Mouse (Mus musculus): ENCODE results near the gene Gm4969. TPM values are rescaled to one million over a fixed set of nuclear protein-coding genes. Genes with fewer than 3 reads are reported as not detected.

The Gm4969 gene
- polyA plus RNA-seq, 1 experiment from 2014 or later: 2.0 TPM

DNA sequence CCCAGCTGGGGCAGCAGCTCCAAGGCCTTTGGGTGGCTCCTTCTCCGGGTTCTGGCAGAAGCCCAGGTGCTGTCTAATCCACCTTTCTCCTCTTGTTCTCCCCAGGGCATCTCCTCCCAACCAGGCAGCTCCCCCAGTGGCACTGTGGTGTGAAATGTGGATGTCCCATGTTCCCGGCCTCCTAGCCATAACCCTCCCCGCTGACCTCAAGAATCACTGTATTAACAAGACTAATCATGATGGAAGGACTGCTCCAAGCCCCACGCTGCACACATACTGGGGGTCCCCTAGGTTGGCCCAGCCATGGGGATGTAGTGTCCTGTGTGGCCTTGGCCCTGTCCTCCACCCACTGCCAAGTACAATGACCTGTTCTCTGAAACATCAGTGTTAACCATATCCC lies 36.0 kb downstream of the Gm4969 start:
- peaks cover 28% of the 10 kb centered on the region for H3K36me3 ChIP-seq (ENCODE audit: insufficient read depth, low read length)
- ATAC-seq (replicated peaks; ENCODE audit: low FRiP score, low read depth) (no peak), DNase-seq (ENCODE audit: low spot score) (no peak)
- no peak for TF ChIP-seq CTCF (IDR thresholded peaks at IDR 0.05; ENCODE audit: low read depth)
- H3K9ac ChIP-seq (ENCODE audit: low read depth, low read length): 0 out of 2 replicates have a peak overlapping the region, but pooled peaks have one; percentile 23
- no peaks in the 10 kb centered on the region for H3K27me3 ChIP-seq (ENCODE audit: insufficient read depth, low read length)
- no peaks in the 10 kb centered on the region for H3K9me3 ChIP-seq (replicated peaks; ENCODE audit: low read length)
- no peak overlapping the region for H3K27ac ChIP-seq
- H3K4me2 ChIP-seq (ENCODE audit: low read length): no peak overlapping the region
- H3K4me3 ChIP-seq (replicated peaks; ENCODE audit: low read depth, low read length): no peak overlapping the region
- WGBS: 75% methylated on average over 4 of the region's 4 CpGs
- H3K4me1 ChIP-seq (replicated peaks; ENCODE audit: insufficient read depth, low read length): peaks cover 49% of the 10 kb centered on the region

DNA sequence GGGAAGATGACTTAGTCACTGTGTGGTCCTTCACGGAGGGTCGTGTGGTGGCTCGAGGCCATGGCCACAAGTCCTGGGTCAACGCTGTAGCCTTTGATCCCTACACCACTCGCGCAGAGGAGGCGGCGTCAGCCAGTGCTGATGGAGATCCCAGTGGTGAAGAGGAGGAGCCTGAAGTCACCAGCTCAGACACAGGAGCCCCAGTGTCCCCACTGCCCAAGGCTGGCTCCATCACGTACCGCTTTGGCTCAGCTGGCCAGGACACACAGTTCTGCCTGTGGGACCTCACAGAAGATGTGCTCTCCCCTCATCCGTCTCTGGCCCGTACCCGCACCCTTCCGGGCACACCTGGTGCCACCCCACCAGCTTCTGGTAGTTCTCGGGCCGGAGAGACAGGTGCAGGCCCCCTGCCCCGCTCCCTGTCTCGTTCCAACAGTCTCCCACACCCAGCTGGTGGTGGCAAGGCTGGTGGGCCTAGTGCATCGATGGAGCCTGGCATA lies 37.7 kb downstream of the Gm4969 start:
- WGBS: 79% methylated on average over 19 of the region's 19 CpGs
- Histone ChIP-seq H3K27me3 (ENCODE audit: insufficient read depth, low read length) (no peaks in the 10 kb centered on the region), H3K4me2 (ENCODE audit: low read length) (no peak overlapping the region), H3K9me3 (replicated peaks; ENCODE audit: low read length) (no peaks in the 10 kb centered on the region), H3K4me1 (replicated peaks; ENCODE audit: insufficient read depth, low read length) (peaks cover 44% of the 10 kb centered on the region), H3K27ac (no peak overlapping the region), H3K36me3 (ENCODE audit: insufficient read depth, low read length) (peaks cover 28% of the 10 kb centered on the region), H3K4me3 (replicated peaks; ENCODE audit: low read depth, low read length) (no peak overlapping the region), H3K9ac (ENCODE audit: low read depth, low read length) (no peak overlapping the region)
- TF ChIP-seq CTCF (IDR thresholded peaks at IDR 0.05; ENCODE audit: low read depth): no peak
- ATAC-seq (replicated peaks; ENCODE audit: low FRiP score, low read depth): no peak
- DNase-seq (ENCODE audit: low spot score): no peak

DNA sequence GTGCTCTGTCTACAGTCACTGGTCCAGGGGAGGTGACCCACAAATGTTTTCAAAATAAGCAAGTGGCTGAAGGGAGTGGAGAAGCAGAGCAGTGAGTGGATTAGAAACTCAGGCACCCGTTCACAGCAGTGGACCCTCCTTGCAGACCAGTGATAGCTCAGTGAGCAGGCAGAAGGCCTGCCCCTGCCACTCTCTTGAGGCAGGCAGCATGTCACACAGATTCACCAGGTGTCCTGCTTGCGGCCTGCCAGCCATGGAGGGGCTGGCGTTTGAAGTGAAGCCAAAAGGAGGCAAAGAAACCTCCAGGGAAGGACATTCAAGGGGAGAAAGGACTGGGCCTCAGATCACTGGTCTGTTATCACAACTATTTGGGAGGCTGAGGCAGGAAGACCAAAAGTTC lies 39.4 kb downstream of the Gm4969 start:
- Histone ChIP-seq H3K36me3 (ENCODE audit: insufficient read depth, low read length) (peaks cover 28% of the 10 kb centered on the region), H3K4me3 (replicated peaks; ENCODE audit: low read depth, low read length) (no peak overlapping the region), H3K9me3 (replicated peaks; ENCODE audit: low read length) (no peaks in the 10 kb centered on the region), H3K9ac (ENCODE audit: low read depth, low read length) (no peak overlapping the region), H3K4me1 (replicated peaks; ENCODE audit: insufficient read depth, low read length) (peaks cover 26% of the 10 kb centered on the region), H3K27me3 (ENCODE audit: insufficient read depth, low read length) (no peaks in the 10 kb centered on the region), H3K27ac (no peak overlapping the region), H3K4me2 (ENCODE audit: low read length) (no peak overlapping the region)
- no peak for ATAC-seq (replicated peaks; ENCODE audit: low FRiP score, low read depth)
- no peak for DNase-seq (ENCODE audit: low spot score)
- no peak for TF ChIP-seq CTCF (IDR thresholded peaks at IDR 0.05; ENCODE audit: low read depth)
- 57% methylated on average over 3 of the region's 3 CpGs for WGBS

DNA sequence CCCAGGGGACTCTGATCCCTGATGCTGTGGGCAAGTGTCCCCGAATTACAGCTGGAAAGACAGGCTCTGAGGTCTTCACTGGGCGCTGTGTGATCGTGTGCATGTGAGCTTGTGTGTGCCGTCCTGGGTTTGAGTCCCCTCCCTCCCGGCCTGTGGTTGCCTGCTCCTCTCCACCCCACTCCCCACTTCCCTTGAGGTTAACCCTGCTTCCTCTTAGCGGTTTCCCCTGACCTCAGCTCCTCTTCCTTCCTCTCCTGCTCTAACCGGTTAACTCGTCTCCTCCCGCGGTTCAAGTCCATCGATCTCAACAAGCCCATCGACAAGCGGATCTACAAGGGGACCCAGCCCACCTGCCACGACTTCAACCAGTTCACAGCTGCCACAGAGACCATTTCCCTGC lies 40.4 kb downstream of the Gm4969 start:
- no peak for TF ChIP-seq CTCF (IDR thresholded peaks at IDR 0.05; ENCODE audit: low read depth)
- Histone ChIP-seq H3K27ac (no peak overlapping the region), H3K36me3 (ENCODE audit: insufficient read depth, low read length) (peaks cover 28% of the 10 kb centered on the region), H3K9me3 (replicated peaks; ENCODE audit: low read length) (no peaks in the 10 kb centered on the region), H3K4me1 (replicated peaks; ENCODE audit: insufficient read depth, low read length) (peaks cover 17% of the 10 kb centered on the region), H3K27me3 (ENCODE audit: insufficient read depth, low read length) (no peaks in the 10 kb centered on the region), H3K4me3 (replicated peaks; ENCODE audit: low read depth, low read length) (peak overlapping the region; percentile 72; the same call in 1 of the 2 replicates), H3K9ac (ENCODE audit: low read depth, low read length) (peak overlapping the region; percentile 99; the same call in 1 of the 2 replicates), H3K4me2 (ENCODE audit: low read length) (peak overlapping the region; percentile 81)
- 38% methylated on average over 14 of the region's 14 CpGs for WGBS
- DNase-seq (ENCODE audit: low spot score) (no peak), ATAC-seq (replicated peaks; ENCODE audit: low FRiP score, low read depth) (no peak)

DNA sequence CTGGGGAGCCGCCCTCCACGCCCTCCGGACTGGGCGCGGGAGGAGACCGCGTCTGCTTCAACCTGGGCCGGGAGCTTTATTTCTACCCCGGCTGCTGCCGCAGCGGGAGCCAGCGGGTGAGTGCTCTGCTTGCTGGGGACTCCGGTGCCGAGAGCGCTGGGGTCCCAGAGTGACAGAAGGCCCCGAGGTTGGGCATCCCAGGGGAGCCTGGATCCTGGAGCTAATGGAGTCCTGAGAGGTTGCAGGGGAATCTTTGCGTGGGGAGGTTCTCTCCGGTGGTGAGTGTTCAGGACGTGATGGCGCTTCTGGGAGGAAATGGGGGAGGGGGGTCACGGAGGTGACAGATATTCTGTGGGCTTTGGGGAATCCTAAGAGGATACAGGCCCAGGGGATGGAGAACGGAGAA lies 41.6 kb downstream of the Gm4969 start:
- DNase-seq (ENCODE audit: low spot score): no peak

DNA sequence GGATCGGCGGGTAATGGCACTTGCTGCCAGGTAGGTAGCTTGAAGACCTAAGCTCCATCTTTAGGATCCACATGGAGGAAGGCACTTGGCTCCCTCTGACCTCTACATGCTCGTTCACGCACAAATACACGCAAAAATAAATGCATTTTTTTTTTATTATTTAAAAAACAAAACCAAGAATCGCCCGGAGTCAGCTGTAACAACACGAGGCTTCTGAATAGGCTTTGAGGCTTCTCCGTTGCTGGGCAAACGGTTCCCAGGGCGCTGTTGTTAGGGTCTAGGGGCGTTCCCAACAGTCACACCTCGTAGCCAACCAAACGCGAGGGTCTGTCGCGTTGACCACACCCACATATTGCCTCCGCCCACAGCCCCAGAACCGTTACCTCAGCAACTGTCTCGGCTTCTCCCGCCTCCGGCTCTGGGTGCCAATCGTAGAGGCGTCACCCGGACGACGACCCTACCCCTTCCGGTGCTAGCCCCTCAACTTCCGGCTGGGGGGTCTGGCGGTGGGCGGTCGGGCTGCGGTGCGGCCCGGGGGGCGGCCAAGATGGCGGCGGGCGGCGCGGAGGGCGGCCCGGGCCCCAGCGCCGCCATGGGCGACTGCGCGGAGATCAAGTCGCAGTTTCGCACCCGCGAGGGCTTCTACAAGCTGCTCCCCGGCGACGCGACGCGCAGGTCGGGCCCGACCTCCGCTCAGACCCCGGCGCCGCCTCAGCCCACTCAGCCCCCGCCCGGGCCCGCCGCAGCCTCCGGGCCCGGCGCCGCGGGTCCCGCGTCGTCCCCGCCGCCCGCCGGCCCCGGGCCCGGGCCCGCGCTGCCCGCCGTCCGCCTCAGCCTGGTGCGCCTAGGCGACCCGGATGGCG lies 42.2 kb downstream of the Gm4969 start, which contains the start of gene Dmwd:
Dmwd (plus strand) TSS at position 505 of the 863 bp plus-strand sequence.
- H3K27ac ChIP-seq: peak within 1 kb of the TSS; percentile 92
- H3K36me3 ChIP-seq (ENCODE audit: insufficient read depth, low read length): peaks cover 14% of the 10 kb centered on the region
- TF ChIP-seq CTCF (IDR thresholded peaks at IDR 0.05; ENCODE audit: low read depth): no peak
- ATAC-seq (replicated peaks; ENCODE audit: low FRiP score, low read depth) (peak; percentile 99), DNase-seq (ENCODE audit: low spot score) (peak; percentile 99)
- peaks cover 11% of the 10 kb centered on the region for H3K4me1 ChIP-seq (replicated peaks; ENCODE audit: insufficient read depth, low read length)
- peak within 1 kb of the TSS; percentile 99 for H3K9ac ChIP-seq (ENCODE audit: low read depth, low read length)
- H3K9me3 ChIP-seq (replicated peaks; ENCODE audit: low read length): no peaks in the 10 kb centered on the region
- WGBS: under 1% methylated on average over 89 of the region's 91 CpGs
- H3K4me3 ChIP-seq (replicated peaks; ENCODE audit: low read depth, low read length): peak within 1 kb of the TSS; percentile 72
- H3K4me2 ChIP-seq (ENCODE audit: low read length): peak within 1 kb of the TSS; percentile 81
- H3K27me3 ChIP-seq (ENCODE audit: insufficient read depth, low read length): no peaks in the 10 kb centered on the region

More for the DNA sequence above, 41.6 kb downstream of the Gm4969 start:
- peak; percentile 5 for ATAC-seq (replicated peaks; ENCODE audit: low FRiP score, low read depth)
- Histone ChIP-seq H3K27me3 (ENCODE audit: insufficient read depth, low read length) (no peaks in the 10 kb centered on the region), H3K4me1 (replicated peaks; ENCODE audit: insufficient read depth, low read length) (peaks cover 11% of the 10 kb centered on the region), H3K27ac (peak overlapping the region; percentile 92), H3K36me3 (ENCODE audit: insufficient read depth, low read length) (peaks cover 20% of the 10 kb centered on the region), H3K4me2 (ENCODE audit: low read length) (peak overlapping the region; percentile 81), H3K4me3 (replicated peaks; ENCODE audit: low read depth, low read length) (peak overlapping the region; percentile 72), H3K9ac (ENCODE audit: low read depth, low read length) (peak overlapping the region; percentile 99), H3K9me3 (replicated peaks; ENCODE audit: low read length) (no peaks in the 10 kb centered on the region)
- under 1% methylated on average over 20 of the region's 22 CpGs for WGBS
- no peak for TF ChIP-seq CTCF (IDR thresholded peaks at IDR 0.05; ENCODE audit: low read depth)
